Mouse (Mus musculus) myocyte (in vitro differentiated cells): ENCODE measurements around the gene 4930402H24Rik.

Source experiments
- MAX ChIP-seq: IDR thresholded peaks from one replicate; pipeline ENCODE4 v1.6.1; 2011; ENCODE audit warnings: low read depth, mild to moderate bottlenecking, control low read depth
- TCF3 ChIP-seq: IDR thresholded peaks from one replicate; pipeline ENCODE4 v1.6.1; 2011; ENCODE audit warnings: low read depth, control low read depth; ENCODE audit not compliant: insufficient read length

- no peak for TF ChIP-seq TCF3
- TF ChIP-seq MAX, result no peak
Observed at GRCm38 (mm10) chr2:130728906-130729585, 177.2 kb downstream of the 4930402H24Rik start.
